Mouse (Mus musculus) forebrain, embryonic 15.5 days (tissue): ENCODE measurements around the gene Aldh3a1. TPM values are rescaled to one million over a fixed set of nuclear protein-coding genes. Genes with fewer than 3 reads are reported as not detected.
A peak's percentile ranks its signal among the peaks of the same experiment; 100 is the strongest.

ENCODE experiments used
- ATAC-seq: fragments of 200-750 bp; cut with Nextera tagmentation; replicated peaks from 2 replicates; pipeline ENCODE4 v1.8.0; 2017; ENCODE audit warnings: mild to moderate bottlenecking, moderate TSS enrichment, moderate library complexity
- H3K27ac ChIP-seq: fragments of 300-500 bp; sonication (generic); replicated peaks from 2 replicates; pipeline ENCODE4 v1.5.1; 2015; ENCODE audit warnings: mild to moderate bottlenecking, inconsistent platforms
- H3K27me3 ChIP-seq: fragments of 300-500 bp; sonication (generic); 2 replicates; pipeline ENCODE4 v1.6.1; 2015; ENCODE audit warnings: inconsistent platforms
- H3K36me3 ChIP-seq: fragments of 300-500 bp; sonication (generic); 2 replicates; pipeline ENCODE4 v1.6.1; 2015; ENCODE audit warnings: mild to moderate bottlenecking, inconsistent platforms
- H3K4me1 ChIP-seq: fragments of 300-500 bp; sonication (generic); 2 replicates; pipeline ENCODE4 v1.6.1; 2015; ENCODE audit warnings: inconsistent platforms
- H3K4me2 ChIP-seq: fragments of 300-500 bp; sonication (generic); replicated peaks from 2 replicates; pipeline ENCODE4 v1.6.1; 2015; ENCODE audit warnings: mild to moderate bottlenecking, inconsistent platforms
- H3K4me3 ChIP-seq: fragments of 300-500 bp; sonication (generic); 2 replicates; pipeline ENCODE4 v1.5.1; 2015; ENCODE audit warnings: mild to moderate bottlenecking, inconsistent platforms
- H3K9ac ChIP-seq: fragments of 300-500 bp; sonication (generic); replicated peaks from 2 replicates; pipeline ENCODE4 v1.6.1; 2015; ENCODE audit warnings: mild to moderate bottlenecking, inconsistent platforms
- H3K9me3 ChIP-seq: fragments of 300-500 bp; sonication (generic); 2 replicates; pipeline ENCODE4 v1.6.1; 2016; ENCODE audit warnings: inconsistent platforms
- WGBS: fragments of 180-500 bp; shearing (Covaris S2); methylation state at CpG from one replicate; pipeline ENCODE4 v1.1.7; 2015; ENCODE audit warnings: mixed read lengths; 5-methylcytosine and 5-hydroxymethylcytosine counted together
- polyA plus RNA-seq: library from polyadenylated mRNA; unstranded; fragments of >200 nt; fragmentation: Nextera tagmentation; extraction: Ambion mirVana; gene quantifications from 2 replicates; pipeline ENCODE4 v1.2.1, GENCODE M21; 2015

The Aldh3a1 gene
- polyA plus RNA-seq, 1 experiment from 2014 or later, result 0.28 TPM

DNA sequence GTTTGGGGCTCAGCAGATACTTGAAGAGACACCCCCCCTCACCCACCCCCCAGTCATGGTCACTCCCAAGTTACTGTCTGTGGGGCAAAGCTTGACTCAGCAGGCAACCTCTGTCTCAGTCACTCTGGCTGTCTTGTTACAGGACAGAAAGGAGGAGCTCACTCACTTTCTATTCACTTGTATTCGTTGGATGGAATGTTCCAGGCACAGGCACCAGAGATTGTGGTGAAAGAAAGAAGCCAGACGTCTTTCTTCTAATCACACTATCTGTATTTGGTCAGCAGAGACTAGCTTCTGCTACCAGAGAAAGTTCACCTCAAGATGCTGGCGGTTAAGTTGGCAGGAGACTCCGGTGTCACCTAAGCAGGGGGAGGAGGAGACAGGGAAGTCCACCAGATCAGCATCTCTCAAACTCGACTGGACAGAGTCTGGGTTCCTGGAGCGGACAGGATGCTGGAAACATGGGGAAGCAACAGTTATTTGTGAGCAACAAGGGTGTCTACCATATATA is 17.0 kb downstream of the Aldh3a1 start:
- no peaks in the 10 kb centered on the region for H3K36me3 ChIP-seq
- ATAC-seq, result no peak
- no peak overlapping the region for H3K27ac ChIP-seq
- no peak overlapping the region for H3K4me3 ChIP-seq
- 84% methylated on average over 6 of the region's 6 CpGs for WGBS
- no peaks in the 10 kb centered on the region for H3K27me3 ChIP-seq
- no peaks in the 10 kb centered on the region for H3K9me3 ChIP-seq
- H3K4me1 ChIP-seq, result peaks cover 6% of the 10 kb centered on the region
- no peak overlapping the region for H3K9ac ChIP-seq
- no peak overlapping the region for H3K4me2 ChIP-seq

DNA sequence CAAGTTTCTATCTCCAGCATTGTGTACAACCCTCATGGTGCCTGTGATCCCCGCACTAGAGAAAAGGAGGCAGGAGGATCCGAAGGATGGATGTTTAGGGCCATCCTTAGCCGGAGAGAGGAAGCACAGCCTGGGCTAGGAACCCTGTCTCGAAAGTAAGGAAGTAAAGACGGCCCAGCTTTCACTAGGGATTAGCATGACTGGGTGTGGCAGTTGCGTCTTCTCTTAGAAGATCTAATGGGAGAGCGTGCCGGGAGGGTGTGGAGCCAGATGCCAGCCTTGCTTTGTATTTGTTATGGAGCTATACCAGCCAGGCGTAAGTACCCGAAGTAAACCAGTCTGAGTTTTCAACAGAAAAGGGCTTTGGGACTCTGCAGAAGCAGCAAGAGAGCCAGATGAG is 17.6 kb downstream of the Aldh3a1 start:
- no peak overlapping the region for H3K27ac ChIP-seq
- no peaks in the 10 kb centered on the region for H3K36me3 ChIP-seq
- 90% methylated on average over 10 of the region's 10 CpGs for WGBS
- no peaks in the 10 kb centered on the region for H3K27me3 ChIP-seq
- no peak overlapping the region for H3K4me3 ChIP-seq
- H3K9ac ChIP-seq, result no peak overlapping the region
- H3K9me3 ChIP-seq, result no peaks in the 10 kb centered on the region
- no peak overlapping the region for H3K4me2 ChIP-seq
- no peak for ATAC-seq
- peaks cover 6% of the 10 kb centered on the region for H3K4me1 ChIP-seq

DNA sequence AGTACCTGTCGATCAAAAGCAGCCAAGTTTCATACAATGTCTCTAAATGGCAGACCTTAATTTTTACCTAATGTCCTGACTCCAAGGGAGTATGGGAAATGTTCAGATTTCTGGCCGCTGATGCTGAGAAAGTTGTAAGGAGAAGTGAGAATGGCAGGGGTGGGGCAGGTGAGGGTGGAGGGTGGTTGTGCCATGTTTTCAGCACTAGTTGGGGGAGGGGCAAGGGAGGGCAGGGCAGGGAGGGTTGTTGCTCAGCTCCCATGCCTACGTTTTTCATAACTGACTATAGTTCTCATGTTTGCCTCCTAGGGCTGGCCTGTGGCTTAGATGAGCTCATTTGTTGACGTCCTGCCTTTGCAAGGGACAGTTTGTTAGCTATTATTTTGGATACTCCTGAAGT is 18.2 kb downstream of the Aldh3a1 start:
- Histone ChIP-seq H3K27ac (peak overlapping the region; percentile 78), H3K9me3 (no peaks in the 10 kb centered on the region), H3K9ac (no peak overlapping the region), H3K4me1 (peaks cover 6% of the 10 kb centered on the region), H3K36me3 (no peaks in the 10 kb centered on the region), H3K4me2 (no peak overlapping the region), H3K4me3 (no peak overlapping the region), H3K27me3 (no peaks in the 10 kb centered on the region)
- no peak for ATAC-seq
- WGBS, result 75% methylated on average over 4 of the region's 4 CpGs

DNA sequence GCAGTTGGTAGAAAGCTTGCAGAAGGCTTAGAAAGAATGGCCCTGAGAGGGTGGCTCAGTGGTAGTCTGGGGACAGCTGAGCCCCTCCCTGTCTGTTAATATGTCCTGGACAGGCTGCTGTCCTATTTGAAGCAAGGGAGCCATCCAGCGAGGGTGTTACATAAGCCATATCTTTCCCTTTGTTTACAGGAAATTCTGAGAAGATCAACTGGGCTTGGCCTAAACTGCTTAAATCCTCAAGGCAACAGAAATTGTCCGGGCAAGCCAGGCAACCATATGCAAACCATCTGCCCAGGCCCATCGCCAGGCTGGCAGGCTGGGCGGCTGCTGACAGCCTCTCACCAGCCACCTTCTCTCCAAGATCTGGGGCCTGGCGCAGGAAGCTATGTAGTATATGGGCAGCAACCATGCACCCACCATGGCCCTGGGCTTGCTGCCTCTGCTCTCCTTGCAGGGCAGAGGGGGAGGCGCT is 18.6 kb downstream of the Aldh3a1 start:
- H3K9me3 ChIP-seq, result no peaks in the 10 kb centered on the region
- H3K27me3 ChIP-seq, result no peaks in the 10 kb centered on the region
- ATAC-seq, result peak; percentile 73
- WGBS, result 62% methylated on average over 6 of the region's 6 CpGs
- H3K4me2 ChIP-seq, result no peak overlapping the region
- H3K4me1 ChIP-seq, result peaks cover 6% of the 10 kb centered on the region
- peak overlapping the region; percentile 78 for H3K27ac ChIP-seq
- no peak overlapping the region for H3K9ac ChIP-seq
- no peak overlapping the region for H3K4me3 ChIP-seq
- H3K36me3 ChIP-seq, result no peaks in the 10 kb centered on the region

DNA sequence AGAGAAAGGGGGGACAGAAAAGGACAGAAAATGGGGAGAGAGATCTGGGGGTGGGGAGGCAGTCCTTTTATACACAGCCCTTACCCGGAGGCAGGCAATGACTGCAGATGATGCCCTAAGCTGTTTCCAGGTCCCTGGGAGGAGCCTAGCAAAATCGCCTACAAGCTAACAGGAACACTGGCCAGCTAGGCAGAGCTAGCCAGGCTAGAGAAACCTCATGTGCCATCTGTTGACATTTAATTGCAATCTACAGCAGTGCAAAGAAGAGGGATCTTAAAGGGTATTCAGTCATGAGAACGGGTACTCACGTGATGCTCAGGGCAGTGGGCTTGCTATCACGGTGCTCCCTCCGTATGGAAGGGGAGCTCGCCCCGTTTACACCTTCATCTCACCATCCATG is 20.5 kb downstream of the Aldh3a1 start:
- H3K9me3 ChIP-seq, result no peaks in the 10 kb centered on the region
- H3K27me3 ChIP-seq, result no peaks in the 10 kb centered on the region
- ATAC-seq, result no peak
- peaks cover 14% of the 10 kb centered on the region for H3K4me1 ChIP-seq
- no peak overlapping the region for H3K27ac ChIP-seq
- H3K36me3 ChIP-seq, result no peaks in the 10 kb centered on the region
- H3K4me3 ChIP-seq, result no peak overlapping the region
- 83% methylated on average over 8 of the region's 8 CpGs for WGBS
- no peak overlapping the region for H3K9ac ChIP-seq
- no peak overlapping the region for H3K4me2 ChIP-seq

DNA sequence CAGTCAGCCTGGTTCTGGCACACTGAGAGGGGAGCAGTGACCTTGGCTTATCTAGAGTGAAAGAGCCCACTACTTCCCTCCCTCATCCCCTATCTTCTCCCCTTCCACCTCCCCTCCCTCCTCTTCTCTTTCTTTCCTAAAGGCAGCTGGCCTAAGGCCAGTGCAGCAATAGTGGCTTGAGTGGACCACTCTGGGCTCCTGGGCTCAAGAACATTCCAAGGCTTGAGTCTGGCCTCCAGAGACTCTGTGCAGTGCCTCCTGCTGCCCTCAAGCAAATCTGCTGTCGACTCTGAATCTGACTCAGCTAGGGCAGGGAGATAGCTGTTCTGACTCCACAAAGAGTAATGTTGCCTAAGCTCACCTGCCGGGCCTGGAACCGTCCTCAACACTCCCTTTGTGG is 21.1 kb downstream of the Aldh3a1 start:
- Histone ChIP-seq H3K4me2 (no peak overlapping the region), H3K27me3 (no peaks in the 10 kb centered on the region), H3K4me3 (no peak overlapping the region), H3K4me1 (peaks cover 14% of the 10 kb centered on the region), H3K9ac (no peak overlapping the region), H3K27ac (no peak overlapping the region), H3K36me3 (no peaks in the 10 kb centered on the region), H3K9me3 (no peaks in the 10 kb centered on the region)
- no peak for ATAC-seq
- WGBS, result 69% methylated on average over 3 of the region's 3 CpGs

DNA sequence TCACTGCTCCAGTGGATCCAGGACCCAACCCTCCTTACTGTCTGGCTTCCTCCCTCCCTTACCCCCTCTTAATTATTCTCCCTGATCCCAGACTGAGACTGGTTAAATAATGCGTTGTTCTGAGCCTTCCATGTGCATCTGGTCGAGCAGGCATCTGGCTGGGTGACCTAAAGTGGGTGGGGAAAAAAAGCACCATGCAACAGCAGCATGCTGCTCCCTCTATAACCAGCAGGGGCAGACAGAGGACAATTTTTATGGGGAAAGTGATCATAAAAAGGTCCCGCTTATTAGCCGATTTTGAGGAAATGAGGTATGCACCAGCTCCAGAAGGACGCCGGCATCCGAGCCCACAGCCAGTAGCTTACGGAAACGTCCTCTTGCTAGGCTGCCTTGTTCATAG is 24.0 kb downstream of the Aldh3a1 start:
- Histone ChIP-seq H3K4me3 (no peak overlapping the region), H3K36me3 (no peaks in the 10 kb centered on the region), H3K9ac (no peak overlapping the region), H3K9me3 (no peaks in the 10 kb centered on the region), H3K27me3 (no peaks in the 10 kb centered on the region), H3K4me2 (peak overlapping the region; percentile 20; the same call in 1 of the 2 replicates), H3K27ac (no peak overlapping the region), H3K4me1 (peaks cover 10% of the 10 kb centered on the region)
- WGBS, result 10% methylated on average over 9 of the region's 9 CpGs
- peak; percentile 60 for ATAC-seq

DNA sequence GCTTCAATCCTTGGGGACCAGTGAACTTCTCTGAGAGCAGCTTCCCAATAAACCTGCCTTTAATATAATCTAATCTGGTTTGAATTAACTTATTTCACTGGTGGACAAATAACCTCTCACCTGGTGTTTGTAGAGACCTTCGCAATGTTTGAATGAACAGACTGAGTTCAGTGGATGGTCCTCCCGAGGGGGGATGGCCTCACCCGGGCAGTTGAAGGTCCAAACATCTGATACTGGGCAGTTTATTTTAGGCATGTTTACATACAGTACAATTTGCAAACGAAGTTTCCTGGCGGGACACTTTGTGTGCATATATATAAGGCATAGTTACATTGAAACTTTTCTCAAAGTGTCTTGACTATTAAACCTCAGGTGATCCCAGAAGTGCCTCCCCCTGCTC is 26.8 kb downstream of the Aldh3a1 start:
- no peaks in the 10 kb centered on the region for H3K9me3 ChIP-seq
- H3K9ac ChIP-seq, result no peak overlapping the region
- H3K4me2 ChIP-seq, result no peak overlapping the region
- no peak for ATAC-seq
- no peak overlapping the region for H3K27ac ChIP-seq
- WGBS, result 65% methylated on average over 5 of the region's 5 CpGs
- H3K4me3 ChIP-seq, result no peak overlapping the region
- peaks cover 8% of the 10 kb centered on the region; the same call in 1 of the 2 replicates for H3K4me1 ChIP-seq
- H3K27me3 ChIP-seq, result no peaks in the 10 kb centered on the region
- H3K36me3 ChIP-seq, result no peaks in the 10 kb centered on the region

DNA sequence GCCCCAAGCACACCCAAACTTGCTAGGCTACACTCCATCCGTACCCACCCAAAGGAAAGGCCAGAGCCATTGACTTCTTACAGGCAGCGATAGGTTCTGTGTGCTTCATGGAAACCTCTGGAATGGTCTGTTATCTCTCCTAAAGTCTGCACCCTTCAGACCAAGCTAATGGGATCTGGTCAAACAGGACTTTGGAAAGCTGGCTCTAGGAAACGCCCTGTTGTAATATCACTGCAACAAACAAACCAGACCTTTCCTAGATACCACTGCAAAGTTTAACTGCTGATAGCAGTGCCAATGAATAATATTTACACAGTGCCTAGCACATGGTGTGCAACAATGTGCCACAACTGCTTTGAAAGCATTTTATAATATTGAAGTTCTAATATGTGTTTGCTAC is 28.7 kb downstream of the Aldh3a1 start:
- no peak for ATAC-seq
- no peaks in the 10 kb centered on the region for H3K27me3 ChIP-seq
- peaks cover 8% of the 10 kb centered on the region; the same call in 1 of the 2 replicates for H3K4me1 ChIP-seq
- H3K4me2 ChIP-seq, result no peak overlapping the region
- H3K36me3 ChIP-seq, result no peaks in the 10 kb centered on the region
- no peak overlapping the region for H3K27ac ChIP-seq
- H3K4me3 ChIP-seq, result no peak overlapping the region
- 86% methylated on average over 3 of the region's 3 CpGs for WGBS
- H3K9me3 ChIP-seq, result no peaks in the 10 kb centered on the region
- H3K9ac ChIP-seq, result no peak overlapping the region

DNA sequence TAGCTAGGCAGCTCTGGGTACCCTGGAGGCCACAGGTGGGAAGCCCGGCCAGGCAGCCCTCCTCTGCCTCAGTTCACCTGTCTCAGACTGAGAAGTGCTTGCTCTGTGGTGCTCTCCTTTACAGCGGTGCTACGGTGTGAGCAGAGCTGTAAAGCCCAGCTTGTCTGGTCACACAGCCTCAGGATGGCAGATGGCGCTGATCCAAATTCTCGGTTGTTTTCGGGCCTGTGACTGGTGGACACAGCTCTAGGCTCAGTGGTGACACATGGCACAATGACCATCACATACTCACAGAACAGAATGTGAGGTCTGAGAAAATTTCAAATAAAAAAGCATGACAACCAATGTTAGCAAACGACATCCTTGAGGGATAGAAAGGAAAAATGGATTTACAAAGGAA is 37.1 kb downstream of the Aldh3a1 start:
- no peak overlapping the region for H3K4me2 ChIP-seq
- H3K27me3 ChIP-seq, result no peaks in the 10 kb centered on the region
- no peak overlapping the region for H3K27ac ChIP-seq
- H3K9ac ChIP-seq, result no peak overlapping the region
- H3K36me3 ChIP-seq, result peaks cover 8% of the 10 kb centered on the region; the same call in 1 of the 2 replicates
- WGBS, result 82% methylated on average over 7 of the region's 7 CpGs
- H3K4me1 ChIP-seq, result no peaks in the 10 kb centered on the region
- no peak for ATAC-seq
- no peak overlapping the region for H3K4me3 ChIP-seq
- H3K9me3 ChIP-seq, result no peaks in the 10 kb centered on the region

DNA sequence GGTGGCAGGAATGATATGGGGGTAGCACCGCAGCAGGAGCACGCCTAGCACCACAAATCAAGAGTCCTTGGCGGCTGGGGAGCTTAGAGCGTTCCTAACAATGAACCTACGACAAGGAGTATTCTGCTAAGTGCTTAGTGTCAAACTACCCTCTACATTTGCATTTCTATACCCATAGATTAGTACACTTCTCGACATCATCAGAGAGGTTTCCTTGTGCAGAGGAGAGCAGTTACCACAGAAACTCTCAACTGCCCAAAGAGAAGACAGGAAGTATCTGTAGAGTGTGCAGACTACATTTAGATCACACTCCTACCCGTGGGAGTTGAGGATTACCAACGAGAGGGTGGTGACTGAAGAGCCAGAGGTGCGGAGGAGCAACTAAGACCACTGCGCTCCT is 44.4 kb downstream of the Aldh3a1 start:
- H3K9me3 ChIP-seq, result no peaks in the 10 kb centered on the region
- no peak overlapping the region for H3K4me2 ChIP-seq
- no peak overlapping the region for H3K27ac ChIP-seq
- ATAC-seq, result no peak
- H3K4me3 ChIP-seq, result no peak overlapping the region
- H3K36me3 ChIP-seq, result peaks cover 26% of the 10 kb centered on the region
- no peaks in the 10 kb centered on the region for H3K4me1 ChIP-seq
- WGBS, result 67% methylated on average over 10 of the region's 10 CpGs
- no peaks in the 10 kb centered on the region for H3K27me3 ChIP-seq
- H3K9ac ChIP-seq, result no peak overlapping the region

DNA sequence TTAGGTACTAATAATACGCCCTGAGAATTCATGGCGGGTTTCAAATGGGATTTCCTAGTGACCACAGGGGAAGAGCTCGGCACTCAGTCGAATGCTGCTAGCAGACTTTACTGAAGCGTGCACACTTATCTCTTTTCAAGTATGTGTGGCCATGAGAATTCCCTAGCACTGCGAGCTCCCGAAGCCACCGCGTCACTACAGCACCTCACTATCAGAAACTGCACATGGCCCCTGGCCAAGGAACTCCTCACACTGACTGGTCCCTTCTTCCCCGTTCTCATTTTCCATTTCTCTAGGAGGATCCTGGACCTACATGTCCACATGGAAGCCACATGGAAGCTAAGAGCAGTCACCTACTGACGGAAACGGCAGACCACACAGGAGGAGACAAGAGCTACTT is 45.5 kb downstream of the Aldh3a1 start:
- Histone ChIP-seq H3K27ac (no peak overlapping the region), H3K27me3 (no peaks in the 10 kb centered on the region), H3K36me3 (peaks cover 32% of the 10 kb centered on the region), H3K9me3 (no peaks in the 10 kb centered on the region), H3K4me2 (no peak overlapping the region), H3K4me1 (no peaks in the 10 kb centered on the region), H3K4me3 (no peak overlapping the region), H3K9ac (no peak overlapping the region)
- ATAC-seq, result no peak
- WGBS, result 95% methylated on average over 12 of the region's 12 CpGs

DNA sequence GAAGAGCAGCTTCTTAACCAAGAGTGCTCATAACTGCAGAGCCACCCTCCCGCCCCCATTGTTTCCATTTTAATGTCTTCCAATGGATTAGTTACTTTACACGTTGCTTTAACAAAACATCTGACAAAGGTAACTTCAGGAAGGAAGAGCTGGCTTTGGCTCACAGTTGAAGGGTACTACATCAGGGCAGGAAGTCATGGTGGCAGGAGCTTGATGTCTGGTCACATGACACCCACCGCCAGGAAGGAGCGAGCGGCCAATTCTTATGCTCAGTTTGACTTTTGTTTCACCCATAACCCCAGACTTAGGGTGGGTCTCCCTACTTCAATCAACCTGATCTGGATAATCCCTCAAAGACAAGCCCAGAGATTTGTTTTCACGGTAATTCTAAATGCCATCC is 51.8 kb downstream of the Aldh3a1 start:
- WGBS, result 87% methylated on average over 6 of the region's 6 CpGs
- no peaks in the 10 kb centered on the region for H3K9me3 ChIP-seq

More for the DNA sequence above, 51.8 kb downstream of the Aldh3a1 start:
- Histone ChIP-seq H3K9ac (no peak overlapping the region), H3K4me1 (no peaks in the 10 kb centered on the region), H3K4me2 (no peak overlapping the region), H3K36me3 (peaks cover 56% of the 10 kb centered on the region), H3K27me3 (no peaks in the 10 kb centered on the region), H3K27ac (no peak overlapping the region), H3K4me3 (no peak overlapping the region)
- ATAC-seq, result no peak
